Mouse (Mus musculus): Measurements from ENCODE around the gene Pak1ip1. TPM values are rescaled to one million over a fixed set of nuclear protein-coding genes. Genes with fewer than 3 reads are reported as not detected.
"Not testable (repeated sequence)": the region's sequence is repeated elsewhere in the genome, so short reads cannot be mapped to it uniquely, and the experiment has no call there.

The Pak1ip1 gene
- 10 to 100 TPM; 35.4 to 38.1 TPM for total RNA-seq (2021)
- long read RNA-seq, experiment 1, transcript Pak1ip1-201 (10 exons, 1,722 nt) = major isoform, 47 of 49 reads
- long read RNA-seq, experiment 1, partial matches to known transcripts = 1 of 49 reads
- long read RNA-seq, experiment 1, other reads (novel, unspliced or antisense) = 1 of 49 reads
- long read RNA-seq, experiment 2, transcript Pak1ip1-201 (10 exons, 1,722 nt) = major isoform, 74 of 80 reads
- long read RNA-seq, experiment 2, partial matches to known transcripts = 4 of 80 reads
- long read RNA-seq, experiment 2, other reads (novel, unspliced or antisense) = 1 of 80 reads

- peak; percentile 94 to 96 for DNase-seq (ENCODE audit: low spot score in 2 of 2)
Measured at GRCm38 (mm10) chr13:41000926-41001639, at the start of gene Pak1ip1. Gene Pak1ip1, plus strand, starts transcription at chr13:41001023.

- DNase-seq (ENCODE audit: low spot score in 2 of 2) = no peak
Measured at GRCm38 (mm10) chr13:40951386-40951976, 49.3 kb upstream of the Pak1ip1 start.

- no peak for DNase-seq (ENCODE audit: low spot score in 2 of 2)
Measured at GRCm38 (mm10) chr13:40953231-40953630, 47.6 kb upstream of the Pak1ip1 start.

GRCm38 (mm10) chr13:40955773-40956172 is 45.0 kb upstream of the Pak1ip1 start:
- DNase-seq (ENCODE audit: low spot score in 2 of 2) = no peak

GRCm38 (mm10) chr13:40967609-40968008 is 33.2 kb upstream of the Pak1ip1 start:
- no peak for DNase-seq (ENCODE audit: low spot score in 2 of 2)

- no peak for DNase-seq (ENCODE audit: low spot score in 2 of 2)
Measured at GRCm38 (mm10) chr13:40968564-40968963, 32.3 kb upstream of the Pak1ip1 start.

- DNase-seq (ENCODE audit: low spot score in 2 of 2) = no peak
Measured at GRCm38 (mm10) chr13:40969761-40970390, 30.9 kb upstream of the Pak1ip1 start.

- no peak for DNase-seq (ENCODE audit: low spot score in 2 of 2)
Measured at GRCm38 (mm10) chr13:40971261-40971660, 29.6 kb upstream of the Pak1ip1 start.

- DNase-seq (ENCODE audit: low spot score in 2 of 2) = no peak
Measured at GRCm38 (mm10) chr13:40971831-40972230, 29.0 kb upstream of the Pak1ip1 start.

- no peak for DNase-seq (ENCODE audit: low spot score in 2 of 2)
Measured at GRCm38 (mm10) chr13:40972976-40973375, 27.8 kb upstream of the Pak1ip1 start.

- DNase-seq (ENCODE audit: low spot score in 2 of 2) = peak in 1 of 2 experiments; percentile 22
Measured at GRCm38 (mm10) chr13:40977609-40978008, 23.2 kb upstream of the Pak1ip1 start.

GRCm38 (mm10) chr13:40978652-40979051 is 22.2 kb upstream of the Pak1ip1 start:
- DNase-seq (ENCODE audit: low spot score in 2 of 2) = no peak

- DNase-seq (ENCODE audit: low spot score in 2 of 2) = no peak
Measured at GRCm38 (mm10) chr13:40979321-40979720, 21.5 kb upstream of the Pak1ip1 start.

- no peak for DNase-seq (ENCODE audit: low spot score in 2 of 2)
Measured at GRCm38 (mm10) chr13:40982759-40983158, 18.1 kb upstream of the Pak1ip1 start.

- no peak for DNase-seq (ENCODE audit: low spot score in 2 of 2)
Measured at GRCm38 (mm10) chr13:40986081-40986480, 14.7 kb upstream of the Pak1ip1 start.

- not testable (repeated sequence) for DNase-seq (ENCODE audit: low spot score in 2 of 2)
Measured at GRCm38 (mm10) chr13:40987608-40988303, 13.1 kb upstream of the Pak1ip1 start.

GRCm38 (mm10) chr13:40988418-40988817 is 12.4 kb upstream of the Pak1ip1 start:
- DNase-seq (ENCODE audit: low spot score in 2 of 2) = no peak

GRCm38 (mm10) chr13:40994487-40995263 is 6.1 kb upstream of the Pak1ip1 start:
- no peak for DNase-seq (ENCODE audit: low spot score in 2 of 2)

GRCm38 (mm10) chr13:40998537-40998936 is 2.3 kb upstream of the Pak1ip1 start:
- DNase-seq (ENCODE audit: low spot score in 2 of 2) = not testable (repeated sequence)
